Mouse (Mus musculus): ENCODE measurements around the gene Ccdc189. TPM values are rescaled to one million over a fixed set of nuclear protein-coding genes. Genes with fewer than 3 reads are reported as not detected.

Ccdc189 gene
- polyA plus RNA-seq, 1 experiment from 2014 or later = 5.2 TPM

DNA sequence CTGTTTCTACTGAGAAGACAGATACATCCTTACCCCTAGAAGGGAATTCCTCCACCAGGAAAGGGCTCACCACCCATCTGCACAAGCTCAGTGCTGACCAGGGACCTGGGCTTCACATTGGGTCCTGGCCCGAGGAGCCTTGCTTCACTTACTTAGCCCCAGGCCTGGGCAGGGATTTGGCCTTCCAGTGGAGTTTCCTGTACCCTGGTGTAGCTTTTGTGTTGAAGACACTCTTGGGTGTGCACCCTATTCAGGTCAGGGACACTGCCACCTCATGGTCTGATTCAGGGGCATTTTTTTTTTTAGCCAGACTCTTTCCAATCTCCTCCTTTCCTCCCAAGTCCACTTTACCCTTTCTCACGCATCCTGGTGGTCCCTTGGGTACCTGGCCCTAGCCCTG, 14.5 kb upstream of the Ccdc189 start:
- no peak overlapping the region for H3K4me2 ChIP-seq (ENCODE audit: low read depth, low read length)
- peaks cover 19% of the 10 kb centered on the region; the same call in 1 of the 2 replicates for H3K36me3 ChIP-seq (ENCODE audit: control insufficient read depth, insufficient read depth, low read length)
- H3K9ac ChIP-seq (ENCODE audit: low read depth, low read length) = no peak overlapping the region
- no peak for ATAC-seq
- no peak overlapping the region for H3K27ac ChIP-seq (ENCODE audit: low read length)
- H3K4me3 ChIP-seq (ENCODE audit: low read length) = no peak overlapping the region
- no peaks in the 10 kb centered on the region for H3K9me3 ChIP-seq (ENCODE audit: control insufficient read depth, low read length)
- no peaks in the 10 kb centered on the region for H3K4me1 ChIP-seq (ENCODE audit: control insufficient read depth, insufficient read depth, low read length)
- H3K27me3 ChIP-seq (replicated peaks; ENCODE audit: control insufficient read depth, insufficient read depth, low read length) = no peaks in the 10 kb centered on the region
- WGBS = 92% methylated on average over 2 of the region's 2 CpGs

DNA sequence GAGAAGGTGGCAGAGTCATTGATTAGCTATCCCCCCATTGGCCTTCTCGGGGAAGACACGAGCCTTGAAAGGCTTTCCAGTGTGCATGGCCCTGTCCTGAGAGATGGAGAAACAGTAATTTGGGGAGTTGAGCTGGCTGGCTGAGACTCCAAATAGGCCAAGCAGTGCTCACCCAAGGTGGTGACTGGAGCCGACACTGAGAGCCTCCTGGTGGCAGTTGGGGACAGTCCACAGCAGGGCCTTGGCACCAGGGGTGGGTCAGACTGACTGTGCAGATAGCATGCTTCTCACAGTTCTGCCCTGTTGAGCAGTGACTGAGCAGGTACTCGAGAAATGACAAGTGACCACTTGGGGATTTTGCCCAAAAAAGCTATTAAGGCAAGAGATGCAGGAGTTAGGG, 13.3 kb upstream of the Ccdc189 start:
- 83% methylated on average over 4 of the region's 4 CpGs for WGBS
- Histone ChIP-seq H3K36me3 (ENCODE audit: control insufficient read depth, insufficient read depth, low read length) (peaks cover 26% of the 10 kb centered on the region), H3K4me1 (ENCODE audit: control insufficient read depth, insufficient read depth, low read length) (no peaks in the 10 kb centered on the region), H3K27ac (ENCODE audit: low read length) (no peak overlapping the region), H3K9me3 (ENCODE audit: control insufficient read depth, low read length) (no peaks in the 10 kb centered on the region), H3K4me2 (ENCODE audit: low read depth, low read length) (no peak overlapping the region), H3K27me3 (replicated peaks; ENCODE audit: control insufficient read depth, insufficient read depth, low read length) (no peaks in the 10 kb centered on the region), H3K4me3 (ENCODE audit: low read length) (no peak overlapping the region), H3K9ac (ENCODE audit: low read depth, low read length) (no peak overlapping the region)
- no peak for ATAC-seq

GRCm38 (mm10) chr7:127600612-127601011, 12.2 kb upstream of the Ccdc189 start:
- Histone ChIP-seq H3K36me3 (ENCODE audit: control insufficient read depth, insufficient read depth, low read length) (peaks cover 36% of the 10 kb centered on the region), H3K9ac (ENCODE audit: low read depth, low read length) (no peak overlapping the region), H3K4me1 (ENCODE audit: control insufficient read depth, insufficient read depth, low read length) (no peaks in the 10 kb centered on the region), H3K4me2 (ENCODE audit: low read depth, low read length) (no peak overlapping the region), H3K27me3 (replicated peaks; ENCODE audit: control insufficient read depth, insufficient read depth, low read length) (no peaks in the 10 kb centered on the region), H3K4me3 (ENCODE audit: low read length) (no peak overlapping the region), H3K9me3 (ENCODE audit: control insufficient read depth, low read length) (no peaks in the 10 kb centered on the region), H3K27ac (ENCODE audit: low read length) (no peak overlapping the region)
- WGBS = 95% methylated on average over 7 of the region's 7 CpGs
- no peak for ATAC-seq

DNA sequence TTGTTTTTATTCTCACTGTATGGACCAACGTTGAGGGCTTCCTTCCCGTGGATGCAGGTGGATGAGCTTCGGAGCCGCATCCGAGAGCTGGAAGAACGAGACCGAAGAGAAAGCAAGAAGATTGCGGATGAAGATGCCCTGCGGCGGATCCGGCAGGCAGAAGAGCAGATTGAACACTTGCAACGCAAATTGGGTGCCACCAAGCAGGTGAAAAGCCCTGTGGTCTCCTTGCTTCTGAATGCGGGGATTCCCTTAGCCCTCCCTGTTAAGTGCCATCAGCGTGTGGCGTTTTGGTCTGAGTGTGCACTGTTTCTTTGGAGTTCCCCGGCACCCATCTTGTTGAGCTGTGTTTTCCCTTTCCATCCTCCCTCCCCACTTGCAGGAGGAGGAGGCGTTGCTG, 8.4 kb upstream of the Ccdc189 start:
- no peak overlapping the region for H3K9ac ChIP-seq (ENCODE audit: low read depth, low read length)
- H3K27me3 ChIP-seq (replicated peaks; ENCODE audit: control insufficient read depth, insufficient read depth, low read length) = no peaks in the 10 kb centered on the region
- ATAC-seq = no peak
- 95% methylated on average over 17 of the region's 17 CpGs for WGBS
- no peaks in the 10 kb centered on the region for H3K9me3 ChIP-seq (ENCODE audit: control insufficient read depth, low read length)
- no peak overlapping the region for H3K4me3 ChIP-seq (ENCODE audit: low read length)
- no peak overlapping the region for H3K27ac ChIP-seq (ENCODE audit: low read length)
- H3K36me3 ChIP-seq (ENCODE audit: control insufficient read depth, insufficient read depth, low read length) = peaks cover 55% of the 10 kb centered on the region
- H3K4me1 ChIP-seq (ENCODE audit: control insufficient read depth, insufficient read depth, low read length) = no peaks in the 10 kb centered on the region
- no peak overlapping the region for H3K4me2 ChIP-seq (ENCODE audit: low read depth, low read length)

GRCm38 (mm10) chr7:127592575-127592974, 4.2 kb upstream of the Ccdc189 start:
- no peak overlapping the region for H3K4me3 ChIP-seq (ENCODE audit: low read length)
- no peak for ATAC-seq
- H3K9ac ChIP-seq (ENCODE audit: low read depth, low read length) = no peak overlapping the region
- H3K4me1 ChIP-seq (ENCODE audit: control insufficient read depth, insufficient read depth, low read length) = peaks cover 10% of the 10 kb centered on the region
- WGBS = 82% methylated on average over 14 of the region's 14 CpGs
- H3K9me3 ChIP-seq (ENCODE audit: control insufficient read depth, low read length) = no peaks in the 10 kb centered on the region
- peaks cover 52% of the 10 kb centered on the region for H3K36me3 ChIP-seq (ENCODE audit: control insufficient read depth, insufficient read depth, low read length)
- no peak overlapping the region for H3K27ac ChIP-seq (ENCODE audit: low read length)
- H3K4me2 ChIP-seq (ENCODE audit: low read depth, low read length) = no peak overlapping the region
- H3K27me3 ChIP-seq (replicated peaks; ENCODE audit: control insufficient read depth, insufficient read depth, low read length) = no peaks in the 10 kb centered on the region

GRCm38 (mm10) chr7:127591108-127591507, 2.7 kb upstream of the Ccdc189 start:
- no peak for ATAC-seq
- Histone ChIP-seq H3K27me3 (replicated peaks; ENCODE audit: control insufficient read depth, insufficient read depth, low read length) (no peaks in the 10 kb centered on the region), H3K27ac (ENCODE audit: low read length) (no peak overlapping the region), H3K9me3 (ENCODE audit: control insufficient read depth, low read length) (no peaks in the 10 kb centered on the region), H3K4me3 (ENCODE audit: low read length) (no peak overlapping the region), H3K4me1 (ENCODE audit: control insufficient read depth, insufficient read depth, low read length) (peaks cover 14% of the 10 kb centered on the region), H3K4me2 (ENCODE audit: low read depth, low read length) (no peak overlapping the region), H3K36me3 (ENCODE audit: control insufficient read depth, insufficient read depth, low read length) (peaks cover 40% of the 10 kb centered on the region), H3K9ac (ENCODE audit: low read depth, low read length) (no peak overlapping the region)
- 89% methylated on average over 10 of the region's 10 CpGs for WGBS

- Histone ChIP-seq H3K4me3 (ENCODE audit: low read length) (peak overlapping the region; percentile 92; the same call in 1 of the 2 replicates), H3K4me1 (ENCODE audit: control insufficient read depth, insufficient read depth, low read length) (peaks cover 14% of the 10 kb centered on the region), H3K36me3 (ENCODE audit: control insufficient read depth, insufficient read depth, low read length) (peaks cover 26% of the 10 kb centered on the region), H3K4me2 (ENCODE audit: low read depth, low read length) (peak overlapping the region; percentile 75), H3K9me3 (ENCODE audit: control insufficient read depth, low read length) (no peaks in the 10 kb centered on the region), H3K27ac (ENCODE audit: low read length) (no peak overlapping the region), H3K9ac (ENCODE audit: low read depth, low read length) (peak overlapping the region; percentile 91), H3K27me3 (replicated peaks; ENCODE audit: control insufficient read depth, insufficient read depth, low read length) (no peaks in the 10 kb centered on the region)
- 90% methylated on average over 9 of the region's 9 CpGs for WGBS
- ATAC-seq = no peak
Measured at GRCm38 (mm10) chr7:127589637-127590036, 1.2 kb upstream of the Ccdc189 start.

DNA sequence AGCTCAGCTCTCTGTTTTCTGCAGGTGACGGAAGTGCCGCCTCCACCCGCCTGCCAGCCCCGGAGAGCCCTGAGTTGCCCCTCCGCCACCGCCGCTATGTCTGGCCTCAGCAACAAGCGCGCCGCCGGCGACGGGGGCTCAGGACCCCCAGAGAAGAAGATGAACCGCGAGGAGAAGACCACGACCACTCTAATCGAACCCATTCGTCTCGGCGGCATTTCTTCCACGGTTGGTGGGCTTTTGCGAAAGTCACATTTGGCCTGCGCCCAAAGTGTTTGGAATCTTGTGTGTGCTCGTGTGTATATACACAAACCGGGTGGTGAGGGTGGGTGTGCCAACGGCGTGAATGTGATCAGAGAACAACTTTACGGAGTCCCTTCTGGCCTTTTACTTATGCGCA, 506 bp upstream of the Ccdc189 start:
- peaks cover 14% of the 10 kb centered on the region for H3K4me1 ChIP-seq (ENCODE audit: control insufficient read depth, insufficient read depth, low read length)
- no peaks in the 10 kb centered on the region for H3K27me3 ChIP-seq (replicated peaks; ENCODE audit: control insufficient read depth, insufficient read depth, low read length)
- peaks cover 22% of the 10 kb centered on the region for H3K36me3 ChIP-seq (ENCODE audit: control insufficient read depth, insufficient read depth, low read length)
- H3K4me3 ChIP-seq (ENCODE audit: low read length) = peak overlapping the region; percentile 92
- peak overlapping the region; percentile 17; the same call in 1 of the 2 replicates for H3K27ac ChIP-seq (ENCODE audit: low read length)
- peak; percentile 47; the same call in 1 of the 2 replicates for ATAC-seq
- H3K9ac ChIP-seq (ENCODE audit: low read depth, low read length) = peak overlapping the region; percentile 91
- WGBS = 3% methylated on average over 29 of the region's 29 CpGs
- H3K9me3 ChIP-seq (ENCODE audit: control insufficient read depth, low read length) = no peaks in the 10 kb centered on the region
- H3K4me2 ChIP-seq (ENCODE audit: low read depth, low read length) = peak overlapping the region; percentile 75

DNA sequence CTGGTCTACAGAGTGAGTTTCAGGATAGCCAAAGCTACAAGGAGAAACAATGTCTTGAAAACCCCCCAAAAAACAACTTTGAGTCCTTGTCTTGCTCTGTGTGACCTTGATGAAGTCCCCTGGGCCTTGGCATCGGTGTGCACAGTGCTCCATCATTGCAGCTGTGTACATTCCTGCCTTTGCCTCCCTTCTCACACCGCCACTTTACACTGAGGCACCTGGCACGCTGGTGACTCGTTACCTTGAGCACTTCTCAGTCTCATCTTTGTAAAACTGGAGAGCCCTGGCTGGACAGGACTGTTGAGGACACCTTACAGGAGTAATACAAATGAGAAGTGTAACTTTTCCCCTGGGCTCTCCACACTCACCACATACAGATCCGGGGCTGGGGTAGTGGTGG, 1.2 kb downstream of the Ccdc189 start:
- WGBS = 58% methylated on average over 5 of the region's 5 CpGs
- Histone ChIP-seq H3K27me3 (replicated peaks; ENCODE audit: control insufficient read depth, insufficient read depth, low read length) (no peaks in the 10 kb centered on the region), H3K9me3 (ENCODE audit: control insufficient read depth, low read length) (no peaks in the 10 kb centered on the region), H3K9ac (ENCODE audit: low read depth, low read length) (peak overlapping the region; percentile 64; the same call in 1 of the 2 replicates), H3K4me2 (ENCODE audit: low read depth, low read length) (peak overlapping the region; percentile 97), H3K36me3 (ENCODE audit: control insufficient read depth, insufficient read depth, low read length) (peaks cover 23% of the 10 kb centered on the region), H3K27ac (ENCODE audit: low read length) (no peak overlapping the region), H3K4me3 (ENCODE audit: low read length) (peak overlapping the region; percentile 92; the same call in 1 of the 2 replicates), H3K4me1 (ENCODE audit: control insufficient read depth, insufficient read depth, low read length) (peaks cover 14% of the 10 kb centered on the region)
- ATAC-seq = no peak

GRCm38 (mm10) chr7:127586149-127586548, 2.2 kb downstream of the Ccdc189 start:
- Histone ChIP-seq H3K4me2 (ENCODE audit: low read depth, low read length) (no peak overlapping the region), H3K9ac (ENCODE audit: low read depth, low read length) (no peak overlapping the region), H3K27me3 (replicated peaks; ENCODE audit: control insufficient read depth, insufficient read depth, low read length) (no peaks in the 10 kb centered on the region), H3K9me3 (ENCODE audit: control insufficient read depth, low read length) (no peaks in the 10 kb centered on the region), H3K4me1 (ENCODE audit: control insufficient read depth, insufficient read depth, low read length) (peaks cover 14% of the 10 kb centered on the region), H3K4me3 (ENCODE audit: low read length) (no peak overlapping the region), H3K36me3 (ENCODE audit: control insufficient read depth, insufficient read depth, low read length) (peaks cover 17% of the 10 kb centered on the region), H3K27ac (ENCODE audit: low read length) (no peak overlapping the region)
- 92% methylated on average over 6 of the region's 6 CpGs for WGBS
- ATAC-seq = no peak

Measured in intestine, embryonic 16.5 days (tissue).